Mouse (Mus musculus): ENCODE results near the gene Ulk4. TPM values are rescaled to one million over a fixed set of nuclear protein-coding genes. Genes with fewer than 3 reads are reported as not detected.

Gene Ulk4
- polyA plus RNA-seq, 1 experiment from 2014 or later, result 122 TPM

- DNase-seq (ENCODE audit: low spot score) (peak; percentile 37), ATAC-seq (0 out of 2 replicates have a peak, but pooled peaks have one; percentile 23)
- H3K27ac ChIP-seq (ENCODE audit: low read length), result no peak overlapping the region
- 39% methylated on average over 9 of the region's 9 CpGs for WGBS
- H3K36me3 ChIP-seq (ENCODE audit: insufficient read depth, low read length), result no peaks in the 10 kb centered on the region
- H3K27me3 ChIP-seq (replicated peaks; ENCODE audit: insufficient read depth, low read length), result no peaks in the 10 kb centered on the region
- no peaks in the 10 kb centered on the region for H3K9me3 ChIP-seq (ENCODE audit: low read length)
- no peak overlapping the region for H3K4me2 ChIP-seq (replicated peaks; ENCODE audit: low read depth, low read length)
- no peak overlapping the region for H3K4me3 ChIP-seq (ENCODE audit: low read depth, low read length)
- H3K9ac ChIP-seq (replicated peaks; ENCODE audit: low read depth), result no peak overlapping the region
- TF ChIP-seq EP300 (IDR thresholded peaks at IDR 0.05) (no peak), CTCF (IDR thresholded peaks at IDR 0.05) (no peak)
- H3K4me1 ChIP-seq (ENCODE audit: insufficient read depth, low read depth, low read length), result no peaks in the 10 kb centered on the region
Measured at GRCm38 (mm10) chr9:121156253-121156831, 120.7 kb downstream of the Ulk4 start.

GRCm38 (mm10) chr9:121153276-121153675, 123.7 kb downstream of the Ulk4 start:
- TF ChIP-seq EP300 (IDR thresholded peaks at IDR 0.05) (no peak), CTCF (IDR thresholded peaks at IDR 0.05) (no peak)
- no peaks in the 10 kb centered on the region for H3K4me1 ChIP-seq (ENCODE audit: insufficient read depth, low read depth, low read length)
- no peaks in the 10 kb centered on the region for H3K9me3 ChIP-seq (ENCODE audit: low read length)
- DNase-seq (ENCODE audit: low spot score) (no peak), ATAC-seq (no peak)
- H3K4me2 ChIP-seq (replicated peaks; ENCODE audit: low read depth, low read length), result no peak overlapping the region
- 85% methylated on average over 5 of the region's 5 CpGs for WGBS
- no peaks in the 10 kb centered on the region for H3K27me3 ChIP-seq (replicated peaks; ENCODE audit: insufficient read depth, low read length)
- no peak overlapping the region for H3K4me3 ChIP-seq (ENCODE audit: low read depth, low read length)
- H3K9ac ChIP-seq (replicated peaks; ENCODE audit: low read depth), result no peak overlapping the region
- H3K27ac ChIP-seq (ENCODE audit: low read length), result no peak overlapping the region
- no peaks in the 10 kb centered on the region for H3K36me3 ChIP-seq (ENCODE audit: insufficient read depth, low read length)

- WGBS, result 18% methylated on average over 3 of the region's 3 CpGs
- Histone ChIP-seq H3K4me1 (ENCODE audit: insufficient read depth, low read depth, low read length) (no peaks in the 10 kb centered on the region), H3K36me3 (ENCODE audit: insufficient read depth, low read length) (no peaks in the 10 kb centered on the region), H3K4me2 (replicated peaks; ENCODE audit: low read depth, low read length) (no peak overlapping the region), H3K9me3 (ENCODE audit: low read length) (no peaks in the 10 kb centered on the region), H3K27ac (ENCODE audit: low read length) (no peak overlapping the region), H3K4me3 (ENCODE audit: low read depth, low read length) (no peak overlapping the region), H3K27me3 (replicated peaks; ENCODE audit: insufficient read depth, low read length) (no peaks in the 10 kb centered on the region), H3K9ac (replicated peaks; ENCODE audit: low read depth) (no peak overlapping the region)
- DNase-seq (ENCODE audit: low spot score) (no peak), ATAC-seq (no peak)
- TF ChIP-seq CTCF (IDR thresholded peaks at IDR 0.05), result no peak
- TF ChIP-seq EP300 (IDR thresholded peaks at IDR 0.05), result no peak
Measured at GRCm38 (mm10) chr9:121148602-121149001, 128.4 kb downstream of the Ulk4 start.

- H3K9me3 ChIP-seq (ENCODE audit: low read length), result no peaks in the 10 kb centered on the region
- 74% methylated on average over 6 of the region's 6 CpGs for WGBS
- H3K27ac ChIP-seq (ENCODE audit: low read length), result no peak overlapping the region
- no peak overlapping the region for H3K4me3 ChIP-seq (ENCODE audit: low read depth, low read length)
- H3K27me3 ChIP-seq (replicated peaks; ENCODE audit: insufficient read depth, low read length), result no peaks in the 10 kb centered on the region
- ATAC-seq, result no peak
- no peaks in the 10 kb centered on the region for H3K36me3 ChIP-seq (ENCODE audit: insufficient read depth, low read length)
- H3K4me2 ChIP-seq (replicated peaks; ENCODE audit: low read depth, low read length), result no peak overlapping the region
- TF ChIP-seq CTCF (IDR thresholded peaks at IDR 0.05) (no peak), EP300 (IDR thresholded peaks at IDR 0.05) (no peak)
- H3K9ac ChIP-seq (replicated peaks; ENCODE audit: low read depth), result no peak overlapping the region
- DNase-seq (ENCODE audit: low spot score), result no peak
- H3K4me1 ChIP-seq (ENCODE audit: insufficient read depth, low read depth, low read length), result no peaks in the 10 kb centered on the region
Measured at GRCm38 (mm10) chr9:121143208-121143607, 133.8 kb downstream of the Ulk4 start.

GRCm38 (mm10) chr9:121132549-121132948, 144.4 kb downstream of the Ulk4 start:
- no peak for DNase-seq (ENCODE audit: low spot score)
- no peaks in the 10 kb centered on the region for H3K9me3 ChIP-seq (ENCODE audit: low read length)
- no peak overlapping the region for H3K4me2 ChIP-seq (replicated peaks; ENCODE audit: low read depth, low read length)
- no peak overlapping the region for H3K4me3 ChIP-seq (ENCODE audit: low read depth, low read length)
- H3K4me1 ChIP-seq (ENCODE audit: insufficient read depth, low read depth, low read length), result no peaks in the 10 kb centered on the region
- WGBS, result 41% methylated on average over 6 of the region's 6 CpGs
- H3K9ac ChIP-seq (replicated peaks; ENCODE audit: low read depth), result no peak overlapping the region
- no peaks in the 10 kb centered on the region for H3K27me3 ChIP-seq (replicated peaks; ENCODE audit: insufficient read depth, low read length)
- no peaks in the 10 kb centered on the region for H3K36me3 ChIP-seq (ENCODE audit: insufficient read depth, low read length)
- H3K27ac ChIP-seq (ENCODE audit: low read length), result no peak overlapping the region
- TF ChIP-seq EP300 (IDR thresholded peaks at IDR 0.05) (no peak), CTCF (IDR thresholded peaks at IDR 0.05) (no peak)
- ATAC-seq, result no peak

- DNase-seq (ENCODE audit: low spot score), result no peak
- no peak overlapping the region for H3K27ac ChIP-seq (ENCODE audit: low read length)
- H3K36me3 ChIP-seq (ENCODE audit: insufficient read depth, low read length), result no peaks in the 10 kb centered on the region
- ATAC-seq, result no peak
- WGBS, result 77% methylated on average over 2 of the region's 2 CpGs
- no peaks in the 10 kb centered on the region for H3K27me3 ChIP-seq (replicated peaks; ENCODE audit: insufficient read depth, low read length)
- no peak overlapping the region for H3K9ac ChIP-seq (replicated peaks; ENCODE audit: low read depth)
- no peaks in the 10 kb centered on the region for H3K9me3 ChIP-seq (ENCODE audit: low read length)
- H3K4me1 ChIP-seq (ENCODE audit: insufficient read depth, low read depth, low read length), result no peaks in the 10 kb centered on the region
- TF ChIP-seq EP300 (IDR thresholded peaks at IDR 0.05), result no peak
- TF ChIP-seq CTCF (IDR thresholded peaks at IDR 0.05), result no peak
- no peak overlapping the region for H3K4me2 ChIP-seq (replicated peaks; ENCODE audit: low read depth, low read length)
- H3K4me3 ChIP-seq (ENCODE audit: low read depth, low read length), result no peak overlapping the region
Measured at GRCm38 (mm10) chr9:121129533-121129932, 147.5 kb downstream of the Ulk4 start.

- Histone ChIP-seq H3K9ac (replicated peaks; ENCODE audit: low read depth) (no peak overlapping the region), H3K27ac (ENCODE audit: low read length) (no peak overlapping the region), H3K27me3 (replicated peaks; ENCODE audit: insufficient read depth, low read length) (no peaks in the 10 kb centered on the region), H3K9me3 (ENCODE audit: low read length) (no peaks in the 10 kb centered on the region), H3K36me3 (ENCODE audit: insufficient read depth, low read length) (no peaks in the 10 kb centered on the region), H3K4me3 (ENCODE audit: low read depth, low read length) (no peak overlapping the region), H3K4me1 (ENCODE audit: insufficient read depth, low read depth, low read length) (no peaks in the 10 kb centered on the region), H3K4me2 (replicated peaks; ENCODE audit: low read depth, low read length) (no peak overlapping the region)
- WGBS, result 84% methylated on average over 8 of the region's 8 CpGs
- TF ChIP-seq EP300 (IDR thresholded peaks at IDR 0.05) (no peak), CTCF (IDR thresholded peaks at IDR 0.05) (no peak)
- no peak for ATAC-seq
- DNase-seq (ENCODE audit: low spot score), result no peak
Measured at GRCm38 (mm10) chr9:121128934-121129333, 148.1 kb downstream of the Ulk4 start.

All from lung, postnatal 0 days (tissue).